Mouse (Mus musculus) G1E (cell line): ENCODE data around the gene Prim1. TPM values are rescaled to one million over a fixed set of nuclear protein-coding genes. Genes with fewer than 3 reads are reported as not detected.

ENCODE experiments used
- ATAC-seq: 2 replicates; pipeline ENCODE4 v1.8.0; 2016; ENCODE audit warnings: mild to moderate bottlenecking; ENCODE audit not compliant: insufficient number of reproducible peaks, poor library complexity, low FRiP score, severe bottlenecking; ENCODE audit errors: extremely low read depth
- DNase-seq: peaks from one replicate; pipeline ENCODE4 v3.0.0; 2012; ENCODE audit warnings: low spot score
- H3K27me3 ChIP-seq: 2 replicates; pipeline ENCODE4 v1.6.1; 2012; ENCODE audit warnings: mild to moderate bottlenecking, low read length, inconsistent platforms; ENCODE audit not compliant: insufficient read depth
- H3K36me3 ChIP-seq: replicated peaks from 2 replicates; pipeline ENCODE3; 2012; ENCODE audit warnings: mild to moderate bottlenecking, inconsistent platforms
- H3K4me1 ChIP-seq: 2 replicates; pipeline ENCODE4 v1.6.1; 2012; ENCODE audit warnings: low read depth, low read length, inconsistent platforms, mixed read lengths; ENCODE audit not compliant: insufficient read depth
- H3K4me3 ChIP-seq: 2 replicates; pipeline ENCODE4 v1.5.1; 2012; ENCODE audit warnings: low read depth, mild to moderate bottlenecking, inconsistent platforms, low read length, moderate library complexity, mixed read lengths
- H3K9me3 ChIP-seq: replicated peaks from 2 replicates; pipeline ENCODE4 v1.6.1; 2012; ENCODE audit warnings: inconsistent platforms
- CTCF ChIP-seq: IDR thresholded peaks from 2 replicates; pipeline ENCODE4 v1.5.1; 2012; ENCODE audit warnings: low read depth, low read length, inconsistent platforms, mixed read lengths
- GATA1 ChIP-seq: IDR thresholded peaks from 2 replicates; pipeline ENCODE4 v1.6.1; 2012; ENCODE audit warnings: borderline replicate concordance, low read length, inconsistent platforms, mixed read lengths
- GATA2 ChIP-seq: IDR thresholded peaks from 2 replicates; pipeline ENCODE4 v1.6.1; 2012; ENCODE audit warnings: low read depth, low read length, inconsistent platforms, borderline replicate concordance
- POLR2AphosphoS5 ChIP-seq: IDR thresholded peaks from 2 replicates; pipeline ENCODE4 v1.6.1; 2012; ENCODE audit warnings: low read depth, low read length, inconsistent platforms; ENCODE audit not compliant: insufficient replicate concordance
- TAL1 ChIP-seq: conservative IDR thresholded peaks from 2 replicates; pipeline ENCODE4 v1.6.1; 2012; ENCODE audit warnings: low read depth, low read length, inconsistent platforms, mixed read lengths
- polyA plus RNA-seq: library from polyadenylated mRNA; stranded (reverse); fragments of >175 nt; gene quantifications from 2 replicates; pipeline ENCODE4 v1.2.3, GENCODE M21; 2012
- total RNA-seq, 2 experiments: library from RNA; stranded (forward) in 1 of 2; stranded (reverse) in 1 of 2; fragments of 200-1000 nt in 1 of 2; fragments of >200 nt in 1 of 2; fragmentation: Nextera tagmentation in 1 of 2; gene quantifications; 2 replicates each; pipeline ENCODE4 v1.2.3; 2014 to 2017

Gene Prim1
- total and polyA plus RNA-seq, 3 experiments: 5.8 to 134 (median 83.3) TPM

DNA sequence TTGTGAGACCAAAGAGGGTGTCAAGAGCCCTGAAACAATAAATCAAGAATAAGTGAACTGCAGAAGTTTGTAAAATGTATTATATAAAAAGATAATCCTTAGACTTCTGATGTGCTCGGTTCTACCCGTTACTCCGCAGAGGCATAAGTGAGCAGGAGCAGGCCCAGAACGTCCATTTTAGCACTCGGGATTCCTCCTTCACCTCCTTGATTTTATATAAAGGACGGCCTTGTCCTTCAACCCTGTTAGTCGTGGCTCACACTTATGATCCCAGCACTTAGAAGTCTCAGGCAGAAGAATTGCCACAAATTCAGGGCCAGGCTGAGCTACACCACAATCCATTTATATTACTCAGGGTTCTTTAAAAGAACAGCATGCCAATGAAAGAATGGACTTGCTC, 15.0 kb downstream of the Prim1 start:
- H3K4me3 ChIP-seq: no peak overlapping the region
- no peaks in the 10 kb centered on the region for H3K27me3 ChIP-seq
- ATAC-seq (no peak), DNase-seq (no peak)
- H3K36me3 ChIP-seq: peaks cover 67% of the 10 kb centered on the region
- TF ChIP-seq TAL1 (no peak), GATA2 (no peak), GATA1 (no peak), POLR2AphosphoS5 (no peak), CTCF (no peak)
- H3K9me3 ChIP-seq: no peaks in the 10 kb centered on the region
- H3K4me1 ChIP-seq: peaks cover 6% of the 10 kb centered on the region

DNA sequence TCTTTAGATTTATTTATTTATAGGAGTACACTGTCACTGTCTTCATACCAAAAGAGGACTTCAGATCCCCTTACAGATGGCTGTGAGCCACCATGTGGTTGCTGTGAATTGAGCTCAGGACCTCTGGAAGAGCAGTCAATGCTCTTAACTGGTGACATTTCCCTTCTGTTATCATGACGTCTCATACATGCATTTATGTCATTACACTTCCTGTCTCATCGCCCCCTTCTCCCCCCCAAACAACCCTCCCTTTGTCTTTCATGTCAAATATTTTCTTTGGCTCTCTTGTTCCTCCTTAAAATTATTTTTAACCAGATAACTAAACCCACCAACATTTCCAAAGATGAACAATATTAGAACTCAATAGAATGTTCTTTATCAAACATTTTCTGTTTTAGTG, 15.9 kb downstream of the Prim1 start:
- no peak for ATAC-seq
- Histone ChIP-seq H3K36me3 (peaks cover 60% of the 10 kb centered on the region), H3K9me3 (no peaks in the 10 kb centered on the region), H3K4me1 (peaks cover 7% of the 10 kb centered on the region), H3K4me3 (no peak overlapping the region), H3K27me3 (no peaks in the 10 kb centered on the region)
- DNase-seq: no peak
- TF ChIP-seq CTCF (no peak), GATA1 (no peak), POLR2AphosphoS5 (no peak), TAL1 (no peak), GATA2 (no peak)

DNA sequence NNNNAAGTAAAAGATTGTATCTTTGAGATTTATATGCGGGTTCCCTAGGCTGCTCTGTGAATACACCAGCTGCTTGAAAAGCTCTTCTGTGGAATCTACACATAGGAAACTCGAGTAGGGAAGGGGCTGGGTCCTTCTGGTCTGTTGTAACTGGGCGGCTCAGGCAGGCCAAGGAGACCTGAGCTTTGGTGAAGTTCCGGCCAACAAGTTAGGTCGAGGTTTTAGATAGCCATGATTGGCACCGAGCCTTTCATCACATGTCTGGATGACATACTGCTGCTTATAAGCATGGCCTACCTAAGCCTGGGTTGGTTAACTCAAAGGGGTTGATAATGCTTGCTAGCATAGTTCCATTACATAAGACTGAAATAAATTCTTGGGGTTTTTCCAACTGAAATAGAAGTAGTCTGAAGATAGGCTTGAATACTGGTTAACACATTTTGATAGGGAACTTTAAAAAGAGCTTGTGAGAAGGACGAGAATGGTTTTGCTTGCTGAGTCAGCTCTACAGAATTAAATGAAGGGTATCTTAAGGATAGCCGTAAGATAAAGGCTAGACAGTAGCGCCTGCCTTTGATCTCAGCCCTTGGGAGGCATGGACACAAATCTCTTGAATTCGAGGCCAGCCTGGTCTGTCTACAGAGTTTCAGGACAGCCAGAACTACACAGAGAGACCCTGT, 21.9 kb downstream of the Prim1 start:
- DNase-seq (no peak), ATAC-seq (no peak)
- no peaks in the 10 kb centered on the region for H3K27me3 ChIP-seq
- H3K9me3 ChIP-seq: no peaks in the 10 kb centered on the region
- peaks cover 52% of the 10 kb centered on the region for H3K4me1 ChIP-seq
- H3K4me3 ChIP-seq: peak overlapping the region; percentile 81
- TF ChIP-seq GATA1 (no peak), CTCF (no peak), GATA2 (no peak), POLR2AphosphoS5 (no peak), TAL1 (no peak)
- peaks cover 55% of the 10 kb centered on the region for H3K36me3 ChIP-seq

- H3K9me3 ChIP-seq: no peaks in the 10 kb centered on the region
- no peaks in the 10 kb centered on the region for H3K27me3 ChIP-seq
- no peak for ATAC-seq
- peaks cover 60% of the 10 kb centered on the region for H3K36me3 ChIP-seq
- DNase-seq: no peak
- TF ChIP-seq GATA1 (no peak), TAL1 (no peak), CTCF (no peak), GATA2 (no peak), POLR2AphosphoS5 (no peak)
- H3K4me3 ChIP-seq: peak overlapping the region; percentile 60; the same call in 1 of the 2 replicates
- H3K4me1 ChIP-seq: peaks cover 62% of the 10 kb centered on the region
These were observed 23.0 kb downstream of the Prim1 start for GRCm38 (mm10) chr10:128037921-128038320.

DNA sequence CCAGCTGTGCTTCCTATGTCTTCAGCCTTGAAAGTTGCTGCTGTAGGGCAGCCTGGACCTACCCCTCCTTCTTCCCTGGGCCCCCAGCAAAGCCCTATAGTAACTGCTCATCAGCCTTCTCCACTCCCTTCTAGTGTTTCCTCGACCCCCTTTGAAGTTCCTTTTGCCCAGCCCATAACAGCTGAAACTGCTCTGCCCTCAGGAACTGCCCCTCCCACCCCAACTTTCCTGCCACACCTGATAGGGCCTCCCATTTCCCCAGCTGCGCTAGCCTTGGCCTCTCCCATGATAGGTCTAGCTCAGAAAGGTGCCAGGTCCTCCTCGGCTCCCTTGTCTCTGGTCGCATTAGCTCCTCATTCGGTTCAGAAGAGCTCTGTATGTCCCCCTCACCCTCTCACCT, 24.2 kb downstream of the Prim1 start:
- Histone ChIP-seq H3K4me3 (peak overlapping the region; percentile 54; the same call in 1 of the 2 replicates), H3K4me1 (peaks cover 74% of the 10 kb centered on the region), H3K36me3 (peaks cover 73% of the 10 kb centered on the region), H3K27me3 (no peaks in the 10 kb centered on the region), H3K9me3 (no peaks in the 10 kb centered on the region)
- DNase-seq: no peak
- TF ChIP-seq POLR2AphosphoS5 (no peak), GATA2 (no peak), GATA1 (no peak), CTCF (no peak), TAL1 (no peak)
- ATAC-seq: no peak

DNA sequence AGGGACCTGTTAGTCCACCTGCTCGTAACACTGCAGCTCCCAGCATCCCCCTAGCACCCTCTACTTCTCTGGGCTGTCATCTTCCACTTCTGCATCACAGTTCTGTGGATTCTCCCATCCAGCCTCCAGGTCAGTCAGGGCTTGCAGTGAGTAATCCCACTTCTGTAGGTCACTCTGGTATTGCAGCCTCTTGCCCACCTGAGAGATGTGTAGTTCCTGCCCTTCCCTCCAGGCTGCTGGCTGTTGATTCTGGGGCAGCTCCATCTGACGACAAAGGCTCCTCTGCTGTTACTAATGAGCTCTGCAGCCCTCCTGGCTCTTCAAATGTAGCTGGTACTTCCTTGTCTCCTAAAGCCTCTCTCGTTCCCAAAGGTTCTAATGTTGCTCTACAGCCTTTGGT, 24.9 kb downstream of the Prim1 start:
- peaks cover 79% of the 10 kb centered on the region for H3K36me3 ChIP-seq
- H3K4me3 ChIP-seq: no peak overlapping the region; the same call in 1 of the 2 replicates
- ATAC-seq (no peak), DNase-seq (no peak)
- H3K4me1 ChIP-seq: peaks cover 76% of the 10 kb centered on the region
- H3K9me3 ChIP-seq: no peaks in the 10 kb centered on the region
- TF ChIP-seq GATA2 (no peak), GATA1 (no peak), CTCF (no peak), POLR2AphosphoS5 (no peak), TAL1 (no peak)
- H3K27me3 ChIP-seq: no peaks in the 10 kb centered on the region
